19 mouse cellular contexts compared by ENCODE assay signal in the genomic region with DNA sequence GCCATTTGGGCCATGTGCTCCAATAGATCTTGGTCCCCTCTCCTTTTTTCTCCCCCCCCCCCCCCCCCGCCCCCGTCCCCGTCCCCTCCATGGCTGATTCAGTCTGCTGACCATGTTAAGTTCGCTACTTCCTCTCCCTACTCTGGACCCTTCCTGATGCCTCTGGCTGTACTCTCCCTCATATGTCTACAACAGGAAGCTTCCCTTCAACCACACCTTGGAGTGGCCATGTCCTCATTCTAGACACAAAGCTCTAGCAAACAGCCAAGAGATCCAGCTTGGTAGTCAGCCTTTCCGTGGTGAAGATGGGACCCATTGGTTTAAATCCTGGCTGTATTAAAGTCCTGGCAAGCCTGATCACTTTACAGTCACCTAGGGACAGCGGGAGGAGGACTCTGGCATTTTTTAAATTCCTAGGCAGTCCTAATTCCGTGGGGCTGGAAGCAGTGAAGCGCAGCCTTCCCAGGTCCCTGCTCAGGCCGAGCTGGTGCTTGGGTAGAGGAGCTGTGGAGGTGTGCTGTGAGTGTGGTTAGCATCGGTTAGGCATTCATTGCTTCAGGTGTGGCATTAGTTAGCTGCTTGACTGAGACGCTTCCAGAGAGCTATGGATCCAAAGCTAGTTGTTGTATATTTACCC.
DNase-seq lines count a peak whose midpoint lies in the region; ATAC-seq lines count a peak whose summit lies in the region.
"Had no signal": no experiment of that assay in that cellular context is flagged by ENCODE, and none has a peak within 500 bp of the region (broad histone marks: within the 10 kb centered on the region; RNA-seq: fewer than 3 reads in every experiment).

No protein-coding gene starts in this region.

- no peak for ATAC-seq in heart, embryonic 13.5 days (ENCODE audit: extremely low read depth, insufficient number of reproducible peaks, low FRiP score, low TSS enrichment)
- ATAC-seq in embryonic facial prominence, embryonic 14.5 days (ENCODE audit: low read depth): peak; percentile 21; the same call in 1 of the 2 replicates
- peak; percentile 85 for ATAC-seq in kidney, embryonic 14.5 days (ENCODE audit: low FRiP score, low TSS enrichment)
- no peak for ATAC-seq in hindbrain, embryonic 16.5 days
- no peak for ATAC-seq in forebrain, embryonic 14.5 days
- ATAC-seq: CD4-positive, CD25-positive, alpha-beta regulatory T cell, adult 4 months; liver, postnatal 0 days had no signal

- H3K9ac ChIP-seq in heart, embryonic 13.5 days: 0 out of 2 replicates have a peak overlapping the region, but pooled peaks have one; percentile 7
- H3K9ac ChIP-seq in embryonic facial prominence, embryonic 14.5 days (ENCODE audit: low read depth, low read length): no peak overlapping the region
- H3K9ac ChIP-seq in kidney, embryonic 14.5 days (ENCODE audit: low read depth, low read length): no peak overlapping the region
- H3K9ac ChIP-seq in hindbrain, embryonic 16.5 days (ENCODE audit: low read depth, low read length): no peak overlapping the region
- H3K9ac ChIP-seq in forebrain, embryonic 14.5 days (ENCODE audit: low read length): no peak overlapping the region
- H3K9ac ChIP-seq: embryonic facial prominence, embryonic 13.5 days; forebrain, embryonic 13.5 days; heart, embryonic 12.5 days; hindbrain, embryonic 12.5 days; liver, postnatal 0 days; midbrain, embryonic 12.5 days had no signal

- H3K27me3 ChIP-seq in heart, embryonic 13.5 days (replicated peaks): no peaks in the 10 kb centered on the region
- no peaks in the 10 kb centered on the region for H3K27me3 ChIP-seq in embryonic facial prominence, embryonic 14.5 days (replicated peaks; ENCODE audit: control insufficient read depth, insufficient read depth, low read length)
- H3K27me3 ChIP-seq in kidney, embryonic 14.5 days (ENCODE audit: control insufficient read depth, insufficient read depth, low read length): no peaks in the 10 kb centered on the region
- no peaks in the 10 kb centered on the region for H3K27me3 ChIP-seq in hindbrain, embryonic 16.5 days (replicated peaks; ENCODE audit: control insufficient read depth, insufficient read depth, low read length)
- no peaks in the 10 kb centered on the region for H3K27me3 ChIP-seq in forebrain, embryonic 14.5 days (replicated peaks; ENCODE audit: control insufficient read depth, insufficient read depth, low read length)
- H3K27me3 ChIP-seq: embryonic facial prominence, embryonic 13.5 days; forebrain, embryonic 13.5 days; heart, embryonic 12.5 days; hindbrain, embryonic 12.5 days; midbrain, embryonic 12.5 days had no signal

- DNase-seq in heart, adult 11 months: no peak
- no peak for DNase-seq in embryonic facial prominence, embryonic 14.5 days (ENCODE audit: low spot score)
- DNase-seq in kidney, postnatal 25 days: peak; percentile 73 to 91
- no peak for DNase-seq in forebrain, embryonic 14.5 days (ENCODE audit: low spot score)
- no peak for DNase-seq in cerebellum, adult 8-10 months
- DNase-seq: adrenal gland, adult 8-10 months; cerebellum, adult 11-12 months; liver, postnatal 0 days; lung, postnatal 10 days; thymus, adult 2 months had no signal

- H3K36me3 ChIP-seq in heart, embryonic 13.5 days: peaks cover 33% of the 10 kb centered on the region
- peaks cover 14% of the 10 kb centered on the region; the same call in 1 of the 2 replicates for H3K36me3 ChIP-seq in embryonic facial prominence, embryonic 14.5 days (ENCODE audit: control insufficient read depth, insufficient read depth, low read length)
- H3K36me3 ChIP-seq in kidney, embryonic 14.5 days (ENCODE audit: control insufficient read depth, insufficient read depth, low read length): peaks cover 14% of the 10 kb centered on the region
- H3K36me3 ChIP-seq in hindbrain, embryonic 16.5 days (ENCODE audit: control insufficient read depth, insufficient read depth, low read length): no peaks in the 10 kb centered on the region
- 0 out of 2 replicates have a peak, but pooled peaks cover 4% of the 10 kb centered on the region for H3K36me3 ChIP-seq in forebrain, embryonic 14.5 days (ENCODE audit: control insufficient read depth, insufficient read depth, low read length)

- H3K4me2 ChIP-seq in heart, embryonic 13.5 days: no peak overlapping the region
- no peak overlapping the region for H3K4me2 ChIP-seq in embryonic facial prominence, embryonic 14.5 days (ENCODE audit: low read depth, low read length)
- no peak overlapping the region for H3K4me2 ChIP-seq in kidney, embryonic 14.5 days (replicated peaks; ENCODE audit: low read depth, low read length)
- H3K4me2 ChIP-seq in hindbrain, embryonic 16.5 days (ENCODE audit: low read length): no peak overlapping the region
- H3K4me2 ChIP-seq in forebrain, embryonic 14.5 days (ENCODE audit: low read length): no peak overlapping the region
- H3K4me2 ChIP-seq: embryonic facial prominence, embryonic 13.5 days; forebrain, embryonic 13.5 days; heart, embryonic 12.5 days; hindbrain, embryonic 12.5 days; midbrain, embryonic 12.5 days had no signal

- WGBS in heart, embryonic 13.5 days: 57% methylated on average over 9 of the region's 11 CpGs
- 63% methylated on average over 10 of the region's 11 CpGs for WGBS in embryonic facial prominence, embryonic 14.5 days
- WGBS in kidney, embryonic 14.5 days: 39% methylated on average over 10 of the region's 11 CpGs
- 76% methylated on average over 10 of the region's 11 CpGs for WGBS in hindbrain, embryonic 16.5 days
- 71% methylated on average over 8 of the region's 11 CpGs for WGBS in forebrain, embryonic 14.5 days

- no peaks in the 10 kb centered on the region for H3K9me3 ChIP-seq in heart, embryonic 13.5 days
- H3K9me3 ChIP-seq in embryonic facial prominence, embryonic 14.5 days (ENCODE audit: control insufficient read depth, low read length): no peaks in the 10 kb centered on the region
- no peaks in the 10 kb centered on the region for H3K9me3 ChIP-seq in kidney, embryonic 14.5 days (ENCODE audit: control insufficient read depth, low read length)
- H3K9me3 ChIP-seq in hindbrain, embryonic 16.5 days (ENCODE audit: control insufficient read depth, low read length): no peaks in the 10 kb centered on the region
- H3K9me3 ChIP-seq in forebrain, embryonic 14.5 days (replicated peaks; ENCODE audit: control insufficient read depth, low read length): no peaks in the 10 kb centered on the region
- H3K9me3 ChIP-seq: embryonic facial prominence, embryonic 13.5 days; forebrain, embryonic 13.5 days; heart, embryonic 12.5 days; hindbrain, embryonic 12.5 days; midbrain, embryonic 12.5 days had no signal

- no peak overlapping the region; the same call in 1 of the 2 replicates for H3K27ac ChIP-seq in heart, embryonic 13.5 days (replicated peaks)
- H3K27ac ChIP-seq in embryonic facial prominence, embryonic 14.5 days (replicated peaks; ENCODE audit: low read depth, low read length): no peak overlapping the region
- H3K27ac ChIP-seq in kidney, embryonic 14.5 days (ENCODE audit: low read depth, low read length): peak overlapping the region; percentile 27; the same call in 1 of the 2 replicates
- H3K27ac ChIP-seq in hindbrain, embryonic 16.5 days (ENCODE audit: low read depth, low read length): no peak overlapping the region
- no peak overlapping the region for H3K27ac ChIP-seq in forebrain, embryonic 14.5 days (ENCODE audit: low read depth, low read length)
- H3K27ac ChIP-seq: embryonic facial prominence, embryonic 13.5 days; hindbrain, embryonic 12.5 days; midbrain, embryonic 12.5 days had no signal

- H3K4me3 ChIP-seq in heart, embryonic 13.5 days: no peak overlapping the region
- no peak overlapping the region for H3K4me3 ChIP-seq in embryonic facial prominence, embryonic 14.5 days (ENCODE audit: low read depth, low read length)
- no peak overlapping the region for H3K4me3 ChIP-seq in kidney, embryonic 14.5 days (ENCODE audit: low read length)
- no peak overlapping the region for H3K4me3 ChIP-seq in hindbrain, embryonic 16.5 days (ENCODE audit: low read length)
- H3K4me3 ChIP-seq in forebrain, embryonic 14.5 days (ENCODE audit: low read depth, low read length): no peak overlapping the region
- H3K4me3 ChIP-seq: embryonic facial prominence, embryonic 13.5 days; forebrain, embryonic 13.5 days; heart, embryonic 12.5 days; hindbrain, embryonic 12.5 days; midbrain, embryonic 12.5 days had no signal

- peaks cover 60% of the 10 kb centered on the region for H3K4me1 ChIP-seq in heart, embryonic 13.5 days
- H3K4me1 ChIP-seq in embryonic facial prominence, embryonic 14.5 days (ENCODE audit: control insufficient read depth, insufficient read depth, low read length): peaks cover 3% of the 10 kb centered on the region
- H3K4me1 ChIP-seq in kidney, embryonic 14.5 days (ENCODE audit: control insufficient read depth, insufficient read depth, low read length): peaks cover 16% of the 10 kb centered on the region; the same call in 1 of the 2 replicates
- H3K4me1 ChIP-seq in hindbrain, embryonic 16.5 days (ENCODE audit: control insufficient read depth, insufficient read depth, low read depth, low read length): no peaks in the 10 kb centered on the region; the same call in 1 of the 2 replicates
- H3K4me1 ChIP-seq in forebrain, embryonic 14.5 days (ENCODE audit: control insufficient read depth, insufficient read depth, low read length): peaks cover 3% of the 10 kb centered on the region
- H3K4me1 ChIP-seq: midbrain, embryonic 12.5 days had no signal

Comparison
In these comparisons a context has a peak if more than half of its experiments do, and no peak if none do; other contexts are left out.
1. ATAC-seq: peak in embryonic facial prominence, embryonic 14.5 days (single experiment) and kidney, embryonic 14.5 days (single experiment); none in heart, embryonic 13.5 days (single experiment), hindbrain, embryonic 16.5 days (single experiment) and forebrain, embryonic 14.5 days (single experiment).
2. DNase-seq: peak in kidney, postnatal 25 days (2 of 2); none in heart, adult 11 months (single experiment), embryonic facial prominence, embryonic 14.5 days (single experiment), forebrain, embryonic 14.5 days (single experiment) and cerebellum, adult 8-10 months (single experiment).